Mouse (Mus musculus): ENCODE results near the gene Lpcat2b. TPM values are rescaled to one million over a fixed set of nuclear protein-coding genes. Genes with fewer than 3 reads are reported as not detected.
"Not testable (repeated sequence)": the region's sequence is repeated elsewhere in the genome, so short reads cannot be mapped to it uniquely, and the experiment has no call there.

The Lpcat2b gene
- not detected in 2 replicates for polyA plus RNA-seq (2015; fragmentation: Nextera tagmentation; extraction: Ambion mirVana)

GRCm38 (mm10) chr5:107431249-107431648 is at the start of gene Lpcat2b:
Gene Lpcat2b (plus strand): TSS chr5:107431549.
- H3K4me3 ChIP-seq (ENCODE audit: low read depth, low read length) = no peak within 1 kb of the TSS
- no peak within 1 kb of the TSS for H3K4me2 ChIP-seq (replicated peaks; ENCODE audit: low read depth)
- DNase-seq (ENCODE audit: low spot score) (no peak), ATAC-seq (ENCODE audit: low FRiP score, low TSS enrichment) (no peak)
- H3K4me1 ChIP-seq (replicated peaks; ENCODE audit: control insufficient read depth, insufficient read depth) = no peaks in the 10 kb centered on the region
- no peaks in the 10 kb centered on the region for H3K36me3 ChIP-seq (ENCODE audit: control insufficient read depth, insufficient read depth, low read length)
- H3K27me3 ChIP-seq (ENCODE audit: control insufficient read depth, insufficient read depth, low read length) = no peaks in the 10 kb centered on the region
- 74% methylated on average over 3 of the region's 3 CpGs for WGBS
- no peaks in the 10 kb centered on the region for H3K9me3 ChIP-seq (ENCODE audit: control insufficient read depth, low read length)
- TF ChIP-seq CTCF (IDR thresholded peaks at IDR 0.05; ENCODE audit: low read depth) (no peak), EP300 (optimal IDR thresholded peaks at IDR 0.05) (no peak)
- H3K9ac ChIP-seq (ENCODE audit: low read length) = no peak within 1 kb of the TSS
- no peak within 1 kb of the TSS for H3K27ac ChIP-seq (replicated peaks)

GRCm38 (mm10) chr5:107386448-107386847 is 44.9 kb upstream of the Lpcat2b start:
- peak; percentile 30 for TF ChIP-seq CTCF (IDR thresholded peaks at IDR 0.05; ENCODE audit: low read depth)

GRCm38 (mm10) chr5:107387788-107388187 is 43.6 kb upstream of the Lpcat2b start:
- WGBS = 91% methylated on average over 1 of the region's 1 CpGs
- no peak overlapping the region for H3K4me3 ChIP-seq (ENCODE audit: low read depth, low read length)
- no peak for ATAC-seq (ENCODE audit: low FRiP score, low TSS enrichment)
- DNase-seq (ENCODE audit: low spot score) = no peak
- no peak overlapping the region for H3K9ac ChIP-seq (ENCODE audit: low read length)
- no peak overlapping the region for H3K27ac ChIP-seq (replicated peaks)
- TF ChIP-seq CTCF (IDR thresholded peaks at IDR 0.05; ENCODE audit: low read depth) (no peak), EP300 (optimal IDR thresholded peaks at IDR 0.05) (no peak)
- H3K36me3 ChIP-seq (ENCODE audit: control insufficient read depth, insufficient read depth, low read length) = no peaks in the 10 kb centered on the region
- no peaks in the 10 kb centered on the region for H3K27me3 ChIP-seq (ENCODE audit: control insufficient read depth, insufficient read depth, low read length)
- H3K4me2 ChIP-seq (replicated peaks; ENCODE audit: low read depth) = no peak overlapping the region
- H3K4me1 ChIP-seq (replicated peaks; ENCODE audit: control insufficient read depth, insufficient read depth) = no peaks in the 10 kb centered on the region
- no peaks in the 10 kb centered on the region for H3K9me3 ChIP-seq (ENCODE audit: control insufficient read depth, low read length)

More at GRCm38 (mm10) chr5:107386448-107386847, 44.9 kb upstream of the Lpcat2b start:
- not testable (repeated sequence) for ATAC-seq (ENCODE audit: low FRiP score, low TSS enrichment); DNase-seq (ENCODE audit: low spot score); H3K9ac ChIP-seq (ENCODE audit: low read length); H3K4me2 ChIP-seq (replicated peaks; ENCODE audit: low read depth); H3K27me3 ChIP-seq (ENCODE audit: control insufficient read depth, insufficient read depth, low read length); H3K27ac ChIP-seq (replicated peaks); H3K9me3 ChIP-seq (ENCODE audit: control insufficient read depth, low read length); H3K36me3 ChIP-seq (ENCODE audit: control insufficient read depth, insufficient read depth, low read length); H3K4me3 ChIP-seq (ENCODE audit: low read depth, low read length); H3K4me1 ChIP-seq (replicated peaks; ENCODE audit: control insufficient read depth, insufficient read depth)

GRCm38 (mm10) chr5:107389373-107389772 is 42.0 kb upstream of the Lpcat2b start:
- 84% methylated on average over 2 of the region's 2 CpGs for WGBS
- no peaks in the 10 kb centered on the region for H3K27me3 ChIP-seq (ENCODE audit: control insufficient read depth, insufficient read depth, low read length)
- no peaks in the 10 kb centered on the region for H3K9me3 ChIP-seq (ENCODE audit: control insufficient read depth, low read length)
- no peak overlapping the region for H3K9ac ChIP-seq (ENCODE audit: low read length)
- H3K36me3 ChIP-seq (ENCODE audit: control insufficient read depth, insufficient read depth, low read length) = no peaks in the 10 kb centered on the region
- DNase-seq (ENCODE audit: low spot score) (no peak), ATAC-seq (ENCODE audit: low FRiP score, low TSS enrichment) (no peak)
- H3K4me3 ChIP-seq (ENCODE audit: low read depth, low read length) = no peak overlapping the region
- TF ChIP-seq CTCF (IDR thresholded peaks at IDR 0.05; ENCODE audit: low read depth) (no peak), EP300 (optimal IDR thresholded peaks at IDR 0.05) (no peak)
- H3K4me2 ChIP-seq (replicated peaks; ENCODE audit: low read depth) = no peak overlapping the region
- no peak overlapping the region for H3K27ac ChIP-seq (replicated peaks)
- no peaks in the 10 kb centered on the region for H3K4me1 ChIP-seq (replicated peaks; ENCODE audit: control insufficient read depth, insufficient read depth)

- H3K4me3 ChIP-seq (ENCODE audit: low read depth, low read length) = no peak overlapping the region
- ATAC-seq (ENCODE audit: low FRiP score, low TSS enrichment) = no peak
- H3K4me1 ChIP-seq (replicated peaks; ENCODE audit: control insufficient read depth, insufficient read depth) = no peaks in the 10 kb centered on the region
- H3K36me3 ChIP-seq (ENCODE audit: control insufficient read depth, insufficient read depth, low read length) = no peaks in the 10 kb centered on the region
- no peaks in the 10 kb centered on the region for H3K27me3 ChIP-seq (ENCODE audit: control insufficient read depth, insufficient read depth, low read length)
- 76% methylated on average over 2 of the region's 2 CpGs for WGBS
- TF ChIP-seq CTCF (IDR thresholded peaks at IDR 0.05; ENCODE audit: low read depth) (no peak), EP300 (optimal IDR thresholded peaks at IDR 0.05) (no peak)
- no peaks in the 10 kb centered on the region for H3K9me3 ChIP-seq (ENCODE audit: control insufficient read depth, low read length)
- no peak overlapping the region for H3K9ac ChIP-seq (ENCODE audit: low read length)
- no peak overlapping the region for H3K4me2 ChIP-seq (replicated peaks; ENCODE audit: low read depth)
- DNase-seq (ENCODE audit: low spot score) = no peak
- no peak overlapping the region for H3K27ac ChIP-seq (replicated peaks)
Measured at GRCm38 (mm10) chr5:107394437-107394836, 36.9 kb upstream of the Lpcat2b start.

- Histone ChIP-seq H3K4me2 (replicated peaks; ENCODE audit: low read depth) (peak within 1 kb of the TSS; percentile 76), H3K9me3 (ENCODE audit: control insufficient read depth, low read length) (no peaks in the 10 kb centered on the region), H3K27me3 (ENCODE audit: control insufficient read depth, insufficient read depth, low read length) (no peaks in the 10 kb centered on the region; the same call in 1 of the 2 replicates), H3K4me1 (replicated peaks; ENCODE audit: control insufficient read depth, insufficient read depth) (no peaks in the 10 kb centered on the region), H3K4me3 (ENCODE audit: low read depth, low read length) (peak within 1 kb of the TSS; percentile 48), H3K9ac (ENCODE audit: low read length) (peak within 1 kb of the TSS; percentile 70), H3K36me3 (ENCODE audit: control insufficient read depth, insufficient read depth, low read length) (no peaks in the 10 kb centered on the region), H3K27ac (replicated peaks) (peak within 1 kb of the TSS; percentile 56; the same call in 1 of the 2 replicates)
- ATAC-seq (ENCODE audit: low FRiP score, low TSS enrichment) (no peak), DNase-seq (ENCODE audit: low spot score) (no peak)
- 31% methylated on average over 5 of the region's 5 CpGs for whole genome bisulfite sequencing
- TF ChIP-seq CTCF (IDR thresholded peaks at IDR 0.05; ENCODE audit: low read depth) (no peak), EP300 (optimal IDR thresholded peaks at IDR 0.05) (no peak)
Measured at GRCm38 (mm10) chr5:107402436-107402835, 28.9 kb upstream of the Lpcat2b start, which contains the start of gene Ephx4. Gene Ephx4 (plus strand): TSS chr5:107402736.

Data from stomach, postnatal 0 days (tissue).